Mouse (Mus musculus) hindbrain, embryonic 11.5 days (tissue): ENCODE measurements around the gene Gm20388. TPM values are rescaled to one million over a fixed set of nuclear protein-coding genes. Genes with fewer than 3 reads are reported as not detected.

ENCODE experiments used
- ATAC-seq: fragments of 200-750 bp; cut with Nextera tagmentation; 2 replicates; pipeline ENCODE4 v1.8.0; 2017; ENCODE audit warnings: mild to moderate bottlenecking, moderate TSS enrichment, moderate library complexity; ENCODE audit not compliant: low FRiP score
- DNase-seq: peaks from one replicate; pipeline ENCODE4 v3.0.0-alpha.2; 2015; ENCODE audit warnings: low spot score
- H3K27ac ChIP-seq: fragments of 300-500 bp; sonication (generic); 2 replicates; pipeline ENCODE4 v1.5.1; 2014; ENCODE audit warnings: mild to moderate bottlenecking, low read depth, low read length
- H3K27me3 ChIP-seq: fragments of 300-500 bp; sonication (generic); 2 replicates; pipeline ENCODE4 v1.6.1; 2014; ENCODE audit warnings: mild to moderate bottlenecking, low read length, moderate library complexity, mixed read lengths; ENCODE audit not compliant: control insufficient read depth, insufficient read depth
- H3K36me3 ChIP-seq: fragments of 300-500 bp; sonication (generic); 2 replicates; pipeline ENCODE4 v1.6.1; 2014; ENCODE audit warnings: mild to moderate bottlenecking, low read length, moderate library complexity, mixed read lengths; ENCODE audit not compliant: control insufficient read depth, insufficient read depth
- H3K4me1 ChIP-seq: fragments of 300-500 bp; sonication (generic); replicated peaks from 2 replicates; pipeline ENCODE4 v1.6.1; 2014; ENCODE audit warnings: low read length, mixed read lengths; ENCODE audit not compliant: control insufficient read depth, insufficient read depth
- H3K4me2 ChIP-seq: fragments of 300-500 bp; sonication (generic); replicated peaks from 2 replicates; pipeline ENCODE4 v1.6.1; 2014; ENCODE audit warnings: mild to moderate bottlenecking, low read depth, low read length
- H3K4me3 ChIP-seq: fragments of 300-500 bp; sonication (generic); 2 replicates; pipeline ENCODE4 v1.5.1; 2014; ENCODE audit warnings: low read depth, low read length
- H3K9ac ChIP-seq: fragments of 300-500 bp; sonication (generic); 2 replicates; pipeline ENCODE4 v1.6.1; 2014; ENCODE audit warnings: low read depth, low read length
- H3K9me3 ChIP-seq: fragments of 300-500 bp; sonication (generic); 2 replicates; pipeline ENCODE4 v1.6.1; 2016; ENCODE audit warnings: low read length; ENCODE audit not compliant: control insufficient read depth
- WGBS: fragments of 180-500 bp; shearing (Covaris S2); extraction: QIAGEN DNeasy Blood & Tissue Kit; methylation state at CpG from one replicate; pipeline ENCODE4 v1.1.7; 2014; 5-methylcytosine and 5-hydroxymethylcytosine counted together
- polyA plus RNA-seq: library from polyadenylated mRNA; unstranded; fragments of >200 nt; fragmentation: Nextera tagmentation; extraction: Ambion mirVana; gene quantifications from 2 replicates; pipeline ENCODE4 v1.2.1, GENCODE M21; 2014

Gene Gm20388
- polyA plus RNA-seq, 1 experiment from 2014 or later: 11.8 TPM

DNA sequence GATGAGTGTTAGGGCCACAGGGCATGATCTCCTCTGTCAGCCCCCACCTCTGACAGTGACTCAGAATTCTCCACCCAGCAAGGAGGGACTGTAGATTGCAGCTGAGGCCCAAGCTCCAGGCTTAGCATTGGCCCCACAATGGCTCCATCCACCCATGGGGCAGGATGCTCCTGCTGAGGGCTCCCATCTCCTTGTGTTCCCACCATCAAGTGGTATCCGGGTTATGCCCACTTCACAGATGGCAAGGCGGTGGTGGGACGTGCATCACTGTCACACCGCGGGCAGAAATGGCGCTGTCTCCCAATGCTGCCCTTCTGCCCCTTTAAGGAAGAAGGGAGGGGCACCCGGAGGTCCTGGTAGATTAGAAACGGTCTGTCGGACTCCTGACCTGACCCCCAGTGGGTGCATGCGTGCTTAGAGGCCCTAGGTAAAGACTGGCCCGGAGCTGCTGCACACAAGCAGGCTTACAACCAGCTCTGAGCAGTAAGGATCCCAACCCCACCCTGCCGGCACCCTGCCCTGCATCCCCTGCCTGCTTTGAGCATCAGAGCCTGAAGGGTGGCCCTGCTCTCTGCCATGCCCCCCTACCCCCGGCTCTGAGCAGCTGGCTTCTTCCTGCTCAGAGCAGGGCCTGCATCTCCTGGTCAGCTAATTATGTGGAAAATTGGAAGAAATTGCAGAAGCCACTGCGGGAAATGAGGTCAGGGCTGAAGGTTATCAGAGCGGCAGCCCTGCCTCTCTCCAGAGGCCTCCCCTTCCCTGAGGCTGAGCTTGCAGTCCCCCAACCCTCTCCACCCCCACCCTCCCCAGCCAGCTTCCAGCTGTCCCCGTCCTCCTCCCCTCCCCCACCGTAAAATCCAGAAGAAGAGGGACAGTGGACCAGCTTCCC is 384.6 kb downstream of the Gm20388 start:
- H3K27ac ChIP-seq: peak overlapping the region; percentile 96
- peak overlapping the region; percentile 24 for H3K4me2 ChIP-seq
- 16% methylated on average over 15 of the region's 17 CpGs for WGBS
- H3K9me3 ChIP-seq: no peaks in the 10 kb centered on the region
- H3K27me3 ChIP-seq: no peaks in the 10 kb centered on the region
- no peak overlapping the region for H3K4me3 ChIP-seq
- H3K4me1 ChIP-seq: peaks cover 72% of the 10 kb centered on the region
- peak; percentile 53 for ATAC-seq
- DNase-seq: peak; percentile 80
- peak overlapping the region; percentile 31; the same call in 1 of the 2 replicates for H3K9ac ChIP-seq
- H3K36me3 ChIP-seq: no peaks in the 10 kb centered on the region

GRCm38 (mm10) chr8:120297000-120297399 is 386.4 kb downstream of the Gm20388 start:
- no peaks in the 10 kb centered on the region for H3K27me3 ChIP-seq
- H3K9me3 ChIP-seq: no peaks in the 10 kb centered on the region
- WGBS: 18% methylated on average over 5 of the region's 5 CpGs
- DNase-seq (peak; percentile 59), ATAC-seq (no peak)
- no peak overlapping the region for H3K4me2 ChIP-seq
- no peak overlapping the region for H3K4me3 ChIP-seq
- no peaks in the 10 kb centered on the region for H3K36me3 ChIP-seq
- H3K4me1 ChIP-seq: peaks cover 67% of the 10 kb centered on the region
- peak overlapping the region; percentile 96 for H3K27ac ChIP-seq
- peak overlapping the region; percentile 34; the same call in 1 of the 2 replicates for H3K9ac ChIP-seq

- peak overlapping the region; percentile 95 for H3K27ac ChIP-seq
- H3K27me3 ChIP-seq: 0 out of 2 replicates have a peak, but pooled peaks cover under 1% of the 10 kb centered on the region
- 0 out of 2 replicates have a peak overlapping the region, but pooled peaks have one; percentile 0 for H3K9ac ChIP-seq
- no peak overlapping the region; the same call in 1 of the 2 replicates for H3K4me2 ChIP-seq
- H3K9me3 ChIP-seq: no peaks in the 10 kb centered on the region
- no peaks in the 10 kb centered on the region for H3K36me3 ChIP-seq
- WGBS: 26% methylated on average over 22 of the region's 22 CpGs
- peak; percentile 76 for DNase-seq
- H3K4me1 ChIP-seq: peaks cover 53% of the 10 kb centered on the region
- peak; percentile 55 for ATAC-seq
- no peak overlapping the region for H3K4me3 ChIP-seq
Observed at GRCm38 (mm10) chr8:120298601-120299532, 388.2 kb downstream of the Gm20388 start.

- H3K9ac ChIP-seq: 0 out of 2 replicates have a peak overlapping the region, but pooled peaks have one; percentile 11
- H3K4me1 ChIP-seq: peaks cover 48% of the 10 kb centered on the region
- 0 out of 2 replicates have a peak, but pooled peaks cover 2% of the 10 kb centered on the region for H3K27me3 ChIP-seq
- H3K9me3 ChIP-seq: no peaks in the 10 kb centered on the region
- WGBS: 1% methylated on average over 13 of the region's 13 CpGs
- no peak overlapping the region for H3K4me3 ChIP-seq
- H3K4me2 ChIP-seq: no peak overlapping the region; the same call in 1 of the 2 replicates
- no peak for ATAC-seq
- DNase-seq: peak; percentile 84
- no peaks in the 10 kb centered on the region for H3K36me3 ChIP-seq
- H3K27ac ChIP-seq: peak overlapping the region; percentile 56
Observed at GRCm38 (mm10) chr8:120300601-120301141, 390.0 kb downstream of the Gm20388 start.

- Histone ChIP-seq H3K27me3 (0 out of 2 replicates have a peak, but pooled peaks cover 2% of the 10 kb centered on the region), H3K9ac (0 out of 2 replicates have a peak overlapping the region, but pooled peaks have one; percentile 11), H3K4me1 (peaks cover 39% of the 10 kb centered on the region), H3K4me3 (no peak overlapping the region), H3K9me3 (no peaks in the 10 kb centered on the region), H3K27ac (peak overlapping the region; percentile 72), H3K36me3 (no peaks in the 10 kb centered on the region), H3K4me2 (no peak overlapping the region)
- DNase-seq (no peak), ATAC-seq (no peak)
- WGBS: 65% methylated on average over 11 of the region's 11 CpGs
Observed at GRCm38 (mm10) chr8:120302941-120303675, 392.5 kb downstream of the Gm20388 start.

- Histone ChIP-seq H3K27me3 (0 out of 2 replicates have a peak, but pooled peaks cover 2% of the 10 kb centered on the region), H3K4me2 (no peak overlapping the region), H3K4me1 (peaks cover 36% of the 10 kb centered on the region), H3K27ac (peak overlapping the region; percentile 72), H3K9me3 (no peaks in the 10 kb centered on the region), H3K9ac (peak overlapping the region; percentile 56), H3K4me3 (no peak overlapping the region), H3K36me3 (no peaks in the 10 kb centered on the region)
- DNase-seq (peak; percentile 49), ATAC-seq (no peak)
- 18% methylated on average over 9 of the region's 9 CpGs for WGBS
Observed at GRCm38 (mm10) chr8:120304097-120304496, 393.5 kb downstream of the Gm20388 start.

GRCm38 (mm10) chr8:120305800-120306385 is 395.3 kb downstream of the Gm20388 start:
- Histone ChIP-seq H3K36me3 (no peaks in the 10 kb centered on the region), H3K9ac (no peak overlapping the region), H3K4me2 (no peak overlapping the region), H3K9me3 (no peaks in the 10 kb centered on the region), H3K4me3 (no peak overlapping the region), H3K27me3 (0 out of 2 replicates have a peak, but pooled peaks cover 2% of the 10 kb centered on the region), H3K27ac (no peak overlapping the region), H3K4me1 (peaks cover 38% of the 10 kb centered on the region)
- no peak for DNase-seq
- no peak for ATAC-seq
- 76% methylated on average over 10 of the region's 10 CpGs for WGBS
